Mouse (Mus musculus): ENCODE data around the gene Arfip2.

Gene Arfip2

GRCm38 (mm10) chr7:105611767-105612166, 28.4 kb downstream of the Arfip2 start:
- DNase-seq: no peak

GRCm38 (mm10) chr7:105608467-105608866, 31.7 kb downstream of the Arfip2 start:
- no peak for DNase-seq

GRCm38 (mm10) chr7:105602860-105603623, 37.2 kb downstream of the Arfip2 start:
- DNase-seq: peak; percentile 70

- DNase-seq: no peak
Measured at GRCm38 (mm10) chr7:105590097-105590496, 50.1 kb downstream of the Arfip2 start.

GRCm38 (mm10) chr7:105588325-105588912, 51.8 kb downstream of the Arfip2 start:
- no peak for DNase-seq
